ENCODE assay signal across 26 mouse cellular contexts in genomic region chr8:126928028-126928427, GRCm38 (mm10). TPM values are rescaled to one million over a fixed set of nuclear protein-coding genes. Genes with fewer than 3 reads are reported as not detected.
DNase-seq lines count a peak whose midpoint lies in the region; ATAC-seq and TF ChIP-seq lines count a peak whose summit lies in the region.
"Had no signal": no experiment of that assay in that cellular context is flagged by ENCODE, and none has a peak within 500 bp of the region (broad histone marks: within the 10 kb centered on the region; RNA-seq: fewer than 3 reads in every experiment).

No protein-coding gene starts in this region.

- no peak overlapping the region for H3K27ac ChIP-seq in kidney, adult 2 months (ENCODE audit: insufficient read depth, low read depth, low read length)
- no peak overlapping the region for H3K27ac ChIP-seq in kidney, embryonic 14.5 days (ENCODE audit: low read depth, low read length)
- H3K27ac ChIP-seq in kidney, embryonic 16.5 days (ENCODE audit: low read length), result 0 out of 2 replicates have a peak overlapping the region, but pooled peaks have one; percentile 45
- H3K27ac ChIP-seq: embryonic facial prominence, embryonic 13.5 days; gastrocnemius, adult 2 months; heart, adult 2 months; hindbrain, embryonic 14.5 days; liver, embryonic 15.5 days; lung, embryonic 15.5 days; neural tube, embryonic 13.5 days had no signal

- H3K4me3 ChIP-seq in kidney, adult 2 months (ENCODE audit: insufficient read depth, low read depth, low read length), result no peak overlapping the region
- H3K4me3 ChIP-seq in kidney, embryonic 14.5 days (ENCODE audit: low read length), result no peak overlapping the region
- no peak overlapping the region for H3K4me3 ChIP-seq in kidney, embryonic 16.5 days (ENCODE audit: low read length)
- H3K4me3 ChIP-seq: embryonic facial prominence, embryonic 13.5 days; erythroblast, embryonic 14.5 days; gastrocnemius, adult 2 months; heart, adult 2 months; heart, embryonic 12.5 days; liver, embryonic 15.5 days; lung, embryonic 15.5 days; neural tube, embryonic 13.5 days had no signal

- no peak overlapping the region for H3K9ac ChIP-seq in kidney, embryonic 14.5 days (ENCODE audit: low read depth, low read length)
- H3K9ac ChIP-seq in kidney, embryonic 16.5 days (replicated peaks; ENCODE audit: low read length), result no peak overlapping the region
- H3K9ac ChIP-seq: embryonic facial prominence, embryonic 13.5 days; heart, embryonic 12.5 days; hindbrain, embryonic 14.5 days; liver, embryonic 15.5 days; lung, embryonic 15.5 days; neural tube, embryonic 13.5 days had no signal

- H3K4me2 ChIP-seq in kidney, embryonic 14.5 days (replicated peaks; ENCODE audit: low read depth, low read length), result no peak overlapping the region
- no peak overlapping the region for H3K4me2 ChIP-seq in kidney, embryonic 16.5 days (replicated peaks; ENCODE audit: low read depth, low read length)
- H3K4me2 ChIP-seq: embryonic facial prominence, embryonic 13.5 days; heart, embryonic 12.5 days; hindbrain, embryonic 14.5 days; liver, embryonic 15.5 days; lung, embryonic 15.5 days; midbrain, embryonic 11.5 days; neural tube, embryonic 13.5 days had no signal

- H3K4me1 ChIP-seq in kidney, adult 2 months (ENCODE audit: control insufficient read depth, insufficient read depth, low read length), result peaks cover 16% of the 10 kb centered on the region
- H3K4me1 ChIP-seq in kidney, embryonic 14.5 days (ENCODE audit: control insufficient read depth, insufficient read depth, low read length), result no peaks in the 10 kb centered on the region
- H3K4me1 ChIP-seq in kidney, embryonic 16.5 days (ENCODE audit: insufficient read depth, low read length), result no peaks in the 10 kb centered on the region
- H3K4me1 ChIP-seq: embryonic facial prominence, embryonic 13.5 days; lung, embryonic 15.5 days; neural tube, embryonic 13.5 days had no signal

- H3K27me3 ChIP-seq in kidney, adult 2 months (replicated peaks; ENCODE audit: control insufficient read depth, insufficient read depth, low read length), result no peaks in the 10 kb centered on the region
- no peaks in the 10 kb centered on the region for H3K27me3 ChIP-seq in kidney, embryonic 14.5 days (ENCODE audit: control insufficient read depth, insufficient read depth, low read length)
- H3K27me3 ChIP-seq in kidney, embryonic 16.5 days (ENCODE audit: insufficient read depth, low read length), result no peaks in the 10 kb centered on the region
- H3K27me3 ChIP-seq: embryonic facial prominence, embryonic 13.5 days; heart, embryonic 12.5 days; liver, embryonic 15.5 days; lung, embryonic 15.5 days; neural tube, embryonic 13.5 days had no signal

- ATAC-seq in kidney, embryonic 14.5 days (ENCODE audit: low FRiP score, low TSS enrichment), result no peak
- no peak for ATAC-seq in kidney, embryonic 16.5 days (ENCODE audit: low FRiP score, low TSS enrichment)

- no peaks in the 10 kb centered on the region for H3K9me3 ChIP-seq in kidney, embryonic 14.5 days (ENCODE audit: control insufficient read depth, low read length)
- H3K9me3 ChIP-seq in kidney, embryonic 16.5 days (ENCODE audit: low read length), result no peaks in the 10 kb centered on the region
- H3K9me3 ChIP-seq: embryonic facial prominence, embryonic 13.5 days; G1E; heart, embryonic 12.5 days; liver, embryonic 15.5 days; lung, embryonic 15.5 days; neural tube, embryonic 13.5 days had no signal

- DNase-seq in kidney, adult 2 months, result peak; percentile 62
- DNase-seq in ZHBTc4 (ENCODE audit: low read depth, low spot score), result peak; percentile 54
- DNase-seq in yolk sac, embryonic 10.5 days (ENCODE audit: low spot score), result peak; percentile 82
- no peak for DNase-seq in thymus, adult 18-20 months
- DNase-seq in c-Kit-positive CD71-positive TER-119-positive erythroid progenitor cells, embryonic 14.5 days (ENCODE audit: low spot score), result no peak
- DNase-seq: adrenal gland, postnatal 14 days; B cell, adult 2 months; cerebellum, adult 11-12 months; cerebellum, postnatal 10 days; gastrocnemius, adult 2 months; gastrocnemius, postnatal 36 days; heart, adult 2 months; liver; lung, postnatal 36 days; right cerebral cortex, postnatal 4 days had no signal

- no peak for TF ChIP-seq POLR2A in kidney, adult 2 months (IDR thresholded peaks at IDR 0.05; ENCODE audit: low read depth, low read length)

- peaks cover 1% of the 10 kb centered on the region; the same call in 1 of the 2 replicates for H3K36me3 ChIP-seq in kidney, adult 2 months (ENCODE audit: control insufficient read depth, insufficient read depth, low read length)
- peaks cover 31% of the 10 kb centered on the region for H3K36me3 ChIP-seq in kidney, embryonic 14.5 days (ENCODE audit: control insufficient read depth, insufficient read depth, low read length)
- peaks cover 31% of the 10 kb centered on the region for H3K36me3 ChIP-seq in kidney, embryonic 16.5 days (ENCODE audit: insufficient read depth, low read length)

- no peak for TF ChIP-seq CTCF in kidney, adult 2 months (conservative IDR thresholded peaks at IDR 0.05; ENCODE audit: insufficient read depth, insufficient read length, low read depth, low read length)

RNA-seq across cellular contexts. Expression of gene Tomm20, which starts 17.6 kb away (rescaled TPM):
- polyA plus RNA-seq in kidney, adult 2 months (2012; rRNA removed), result 541 and 684 TPM in 2 replicates
- 262 and 292 TPM in 2 replicates for polyA plus RNA-seq in kidney, embryonic 14.5 days (2014; fragmentation: Nextera tagmentation; extraction: Ambion mirVana)
- 258 and 264 TPM in 2 replicates for polyA plus RNA-seq in kidney, embryonic 16.5 days (2015; fragmentation: Nextera tagmentation; extraction: Ambion mirVana)

RNA-seq across cellular contexts. Expression of gene Rbm34, which starts 42.8 kb away (rescaled TPM):
- 5.5 and 5.7 TPM in 2 replicates for polyA plus RNA-seq in kidney, adult 2 months (2012; rRNA removed)
- 28.7 and 33.0 TPM in 2 replicates for polyA plus RNA-seq in kidney, embryonic 14.5 days (2014; fragmentation: Nextera tagmentation; extraction: Ambion mirVana)
- 20.1 and 20.5 TPM in 2 replicates for polyA plus RNA-seq in kidney, embryonic 16.5 days (2015; fragmentation: Nextera tagmentation; extraction: Ambion mirVana)

Comparison
In these comparisons a context has a peak if more than half of its experiments do, and no peak if none do; other contexts are left out.
1. DNase-seq: peak in kidney, adult 2 months (single experiment), ZHBTc4 (single experiment) and yolk sac, embryonic 10.5 days (single experiment); none in thymus, adult 18-20 months (0 of 2) and c-Kit-positive CD71-positive TER-119-positive erythroid progenitor cells, embryonic 14.5 days (single experiment).